Mouse (Mus musculus): ENCODE measurements around the gene Nudt19. TPM values are rescaled to one million over a fixed set of nuclear protein-coding genes. Genes with fewer than 3 reads are reported as not detected.

Gene Nudt19
- polyA plus RNA-seq, 1 experiment from 2014 or later = 61.9 TPM

DNA sequence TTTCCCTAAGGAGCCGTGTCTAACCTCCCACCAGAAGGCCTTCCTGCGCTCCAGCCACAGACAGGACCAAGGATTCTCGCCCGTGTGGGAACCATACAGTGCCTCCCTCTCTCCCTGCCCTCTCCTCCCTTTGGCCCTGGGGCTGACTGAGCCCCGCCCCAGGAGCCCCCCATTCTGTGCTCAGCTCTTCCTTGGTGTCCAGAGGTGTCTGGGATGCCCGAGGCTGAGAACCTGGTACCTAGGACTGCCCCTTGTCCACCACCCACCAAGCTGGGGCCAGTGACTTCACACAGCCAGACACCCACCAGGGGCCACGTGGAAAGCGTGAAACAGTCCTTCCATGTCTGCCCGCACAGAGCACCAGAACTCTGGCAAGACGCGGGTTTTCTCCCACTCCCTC is 7.0 kb upstream of the Nudt19 start:
- Histone ChIP-seq H3K4me3 (replicated peaks) (no peak overlapping the region), H3K4me1 (replicated peaks) (no peaks in the 10 kb centered on the region), H3K27ac (no peak overlapping the region), H3K36me3 (no peaks in the 10 kb centered on the region), H3K27me3 (no peaks in the 10 kb centered on the region), H3K9me3 (no peaks in the 10 kb centered on the region), H3K9ac (replicated peaks) (no peak overlapping the region), H3K4me2 (replicated peaks) (no peak overlapping the region)
- 76% methylated on average over 11 of the region's 11 CpGs for WGBS
- no peak for ATAC-seq

DNA sequence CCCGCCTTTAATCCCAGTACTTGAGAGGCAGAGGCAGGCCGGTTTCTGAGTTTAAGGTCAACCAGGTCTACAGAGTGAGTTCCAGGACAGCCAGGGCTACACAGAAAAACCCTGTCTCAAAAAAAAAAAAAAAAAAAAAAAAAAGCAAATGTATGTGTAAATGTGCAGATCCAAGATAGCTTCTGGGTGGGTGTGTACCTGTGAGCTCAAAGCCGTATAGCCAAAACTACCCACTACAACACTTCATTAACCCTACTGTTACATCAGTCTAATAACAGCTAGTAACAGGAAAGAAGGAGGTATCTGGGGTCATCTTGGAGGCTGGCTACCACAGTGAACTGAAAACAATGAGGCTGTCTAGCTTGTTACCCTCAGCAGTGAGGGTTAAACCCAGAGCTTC is 3.7 kb upstream of the Nudt19 start:
- no peaks in the 10 kb centered on the region for H3K9me3 ChIP-seq
- H3K9ac ChIP-seq (replicated peaks) = no peak overlapping the region
- 95% methylated on average over 3 of the region's 3 CpGs for WGBS
- ATAC-seq = no peak
- no peak overlapping the region for H3K4me2 ChIP-seq (replicated peaks)
- no peaks in the 10 kb centered on the region for H3K36me3 ChIP-seq
- peaks cover 9% of the 10 kb centered on the region for H3K4me1 ChIP-seq (replicated peaks)
- H3K27ac ChIP-seq = no peak overlapping the region
- H3K27me3 ChIP-seq = no peaks in the 10 kb centered on the region
- H3K4me3 ChIP-seq (replicated peaks) = no peak overlapping the region

DNA sequence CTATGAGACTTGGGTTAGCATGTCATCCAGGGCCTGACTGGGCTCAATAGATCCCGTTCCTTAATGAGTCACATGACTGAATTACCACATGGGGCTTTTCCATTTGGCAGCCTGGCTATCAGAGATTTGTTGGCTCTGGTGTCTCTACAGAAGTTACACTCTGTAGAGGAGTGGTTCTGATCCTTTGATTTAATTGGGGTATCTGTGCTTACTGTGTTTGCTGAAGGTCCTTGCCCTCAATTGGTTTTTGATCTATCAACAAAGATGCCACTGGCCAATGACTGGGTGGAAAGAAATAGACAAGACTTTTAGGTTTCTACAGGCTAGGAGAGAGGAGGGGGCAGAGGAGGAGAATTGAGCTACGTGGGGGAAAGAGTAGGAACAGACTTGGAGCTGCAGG is 2.6 kb upstream of the Nudt19 start:
- 58% methylated on average over 2 of the region's 2 CpGs for WGBS
- peaks cover 14% of the 10 kb centered on the region for H3K4me1 ChIP-seq (replicated peaks)
- H3K9ac ChIP-seq (replicated peaks) = no peak overlapping the region
- H3K4me3 ChIP-seq (replicated peaks) = no peak overlapping the region
- no peaks in the 10 kb centered on the region for H3K36me3 ChIP-seq
- ATAC-seq = no peak
- H3K27me3 ChIP-seq = no peaks in the 10 kb centered on the region
- H3K27ac ChIP-seq = no peak overlapping the region
- no peaks in the 10 kb centered on the region for H3K9me3 ChIP-seq
- no peak overlapping the region for H3K4me2 ChIP-seq (replicated peaks)

DNA sequence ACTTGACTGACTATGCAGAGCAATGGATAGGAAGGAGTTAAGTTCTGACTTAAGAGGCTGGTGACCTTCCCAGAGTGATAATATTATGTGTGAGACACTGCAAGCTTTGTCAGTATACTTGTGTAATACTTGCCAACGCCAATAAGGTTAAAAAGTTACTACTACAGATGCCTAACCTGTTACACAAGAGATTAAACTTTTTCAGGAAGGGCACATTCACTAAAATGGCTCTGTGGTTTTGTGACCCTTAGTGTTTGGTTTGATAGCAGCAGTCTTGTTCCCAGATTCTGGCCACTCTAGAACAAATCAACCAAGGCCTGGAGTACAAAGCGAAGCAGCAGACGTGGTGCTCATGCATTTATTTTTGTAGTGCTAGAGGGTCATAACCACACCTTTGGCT is 1.5 kb upstream of the Nudt19 start:
- H3K36me3 ChIP-seq = no peaks in the 10 kb centered on the region
- no peak overlapping the region for H3K4me2 ChIP-seq (replicated peaks)
- ATAC-seq = no peak
- H3K27me3 ChIP-seq = no peaks in the 10 kb centered on the region
- H3K9ac ChIP-seq (replicated peaks) = no peak overlapping the region
- H3K9me3 ChIP-seq = no peaks in the 10 kb centered on the region
- H3K4me1 ChIP-seq (replicated peaks) = peaks cover 14% of the 10 kb centered on the region
- 85% methylated on average over 3 of the region's 3 CpGs for WGBS
- no peak overlapping the region for H3K27ac ChIP-seq
- H3K4me3 ChIP-seq (replicated peaks) = no peak overlapping the region

DNA sequence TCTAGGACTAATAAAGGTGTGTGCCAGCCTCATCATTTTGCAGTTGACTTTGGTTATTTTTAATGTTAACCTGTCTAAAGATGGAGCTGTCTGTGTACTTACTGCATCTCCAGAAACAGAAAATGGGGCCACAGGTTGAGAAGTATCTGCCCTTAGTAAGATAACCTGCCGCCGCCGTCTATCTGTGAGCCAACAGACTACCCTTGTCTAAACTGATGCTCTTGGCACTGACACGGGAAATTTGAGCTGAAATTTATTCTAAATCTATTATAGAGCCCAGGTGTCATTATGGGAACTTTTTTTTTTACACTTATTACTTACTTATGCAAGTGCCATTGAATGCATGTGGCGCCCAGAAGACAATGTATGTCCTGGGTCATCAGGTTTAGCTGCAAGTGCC is 801 bp upstream of the Nudt19 start:
- peaks cover 14% of the 10 kb centered on the region for H3K4me1 ChIP-seq (replicated peaks)
- WGBS = 90% methylated on average over 5 of the region's 5 CpGs
- no peak overlapping the region for H3K4me3 ChIP-seq (replicated peaks)
- no peaks in the 10 kb centered on the region for H3K27me3 ChIP-seq
- H3K27ac ChIP-seq = no peak overlapping the region
- H3K9me3 ChIP-seq = no peaks in the 10 kb centered on the region
- no peaks in the 10 kb centered on the region for H3K36me3 ChIP-seq
- no peak for ATAC-seq
- H3K9ac ChIP-seq (replicated peaks) = no peak overlapping the region
- no peak overlapping the region for H3K4me2 ChIP-seq (replicated peaks)

DNA sequence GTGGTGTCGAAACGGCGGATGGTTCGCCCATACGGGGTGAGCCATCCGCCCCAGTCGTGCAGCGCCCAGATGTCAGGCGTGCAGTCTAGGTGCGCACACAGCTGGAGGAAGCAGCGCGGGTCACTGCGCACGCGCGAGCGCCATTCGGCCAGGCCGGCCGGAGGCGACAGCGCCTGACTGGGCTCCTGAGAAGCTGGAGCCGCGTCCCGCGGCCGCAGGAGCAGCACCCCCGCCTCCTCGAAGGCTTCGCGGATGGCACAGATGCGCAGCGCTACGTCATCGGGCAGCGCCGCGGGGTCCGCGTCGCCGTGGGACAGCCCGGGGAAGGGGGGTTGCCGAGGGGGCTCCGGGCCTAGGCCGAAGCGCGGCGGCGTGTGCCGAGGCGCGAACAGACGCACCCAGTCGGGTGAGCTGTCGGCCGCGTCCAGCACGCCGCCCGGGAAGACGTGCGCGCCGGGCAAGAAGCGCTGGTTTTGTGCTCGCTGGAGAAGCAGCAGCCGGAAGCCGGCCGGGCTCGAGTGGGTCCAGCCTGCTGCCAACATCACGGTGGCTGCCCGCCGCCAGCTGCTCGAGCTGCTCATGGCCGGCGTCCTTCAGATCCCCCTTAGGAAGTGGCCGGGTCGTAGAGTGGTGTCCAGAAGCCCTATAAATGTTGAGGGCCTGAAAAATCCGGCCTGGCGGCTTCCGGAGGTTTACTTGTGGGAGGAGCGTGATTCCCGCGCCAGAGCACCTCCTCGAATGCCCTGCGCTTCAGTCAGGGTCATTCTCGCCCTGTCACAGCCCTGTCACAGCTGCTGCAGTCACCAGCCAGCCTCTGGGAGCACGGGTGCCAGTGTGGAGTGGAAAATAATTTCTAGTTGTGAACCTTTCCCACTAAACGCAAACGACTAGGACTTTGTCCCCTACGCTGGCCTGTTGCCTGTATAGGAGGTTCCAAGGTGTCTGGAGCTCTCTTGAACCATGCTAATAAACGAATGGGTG is 590 bp downstream of the Nudt19 start:
- peak; percentile 96 for ATAC-seq
- Histone ChIP-seq H3K4me3 (replicated peaks) (peak overlapping the region; percentile 52), H3K4me2 (replicated peaks) (peak overlapping the region; percentile 81)

DNA sequence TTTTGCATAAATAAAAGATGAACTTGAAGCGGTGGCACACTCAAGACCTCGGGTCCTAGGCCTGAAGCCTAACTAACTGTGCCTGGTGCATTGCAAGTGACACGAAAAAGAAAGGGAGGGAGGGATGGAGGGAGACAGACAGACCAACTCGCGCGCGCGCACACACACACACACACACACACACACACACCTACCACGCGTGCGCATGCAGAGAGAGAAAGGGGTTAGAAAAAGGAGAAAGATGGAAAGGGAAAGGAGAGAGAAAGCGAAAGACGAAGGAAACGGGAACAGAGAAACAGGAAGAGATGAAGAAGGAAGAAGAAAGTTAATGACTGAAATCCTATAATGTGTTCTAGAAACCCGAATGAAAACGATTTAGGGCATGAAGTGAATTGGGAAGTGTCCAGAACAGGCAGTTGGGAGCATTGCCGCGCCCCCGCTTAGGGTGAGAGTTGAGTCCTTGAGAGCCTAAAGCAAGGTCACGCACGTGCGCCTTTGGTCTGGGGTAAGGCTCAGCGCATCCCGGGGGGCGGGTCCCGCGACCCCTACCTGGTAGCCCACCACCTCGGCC is 1.4 kb downstream of the Nudt19 start:
- peaks cover 15% of the 10 kb centered on the region for H3K36me3 ChIP-seq
- peak overlapping the region; percentile 81 for H3K4me2 ChIP-seq (replicated peaks)
- peak overlapping the region; percentile 73 for H3K9ac ChIP-seq (replicated peaks)
- peak overlapping the region; percentile 92 for H3K27ac ChIP-seq
- H3K9me3 ChIP-seq = no peaks in the 10 kb centered on the region
- 4% methylated on average over 28 of the region's 28 CpGs for WGBS
- H3K27me3 ChIP-seq = no peaks in the 10 kb centered on the region
- H3K4me3 ChIP-seq (replicated peaks) = peak overlapping the region; percentile 52
- peak; percentile 76 for ATAC-seq
- peaks cover 14% of the 10 kb centered on the region for H3K4me1 ChIP-seq (replicated peaks)

More for the DNA sequence above, 590 bp downstream of the Nudt19 start:
- Histone ChIP-seq H3K9me3 (no peaks in the 10 kb centered on the region), H3K27ac (peak overlapping the region; percentile 92), H3K36me3 (peaks cover 9% of the 10 kb centered on the region; the same call in 1 of the 2 replicates), H3K4me1 (replicated peaks) (peaks cover 14% of the 10 kb centered on the region), H3K9ac (replicated peaks) (peak overlapping the region; percentile 73), H3K27me3 (no peaks in the 10 kb centered on the region)
- under 1% methylated on average over 86 of the region's 93 CpGs for WGBS

DNA sequence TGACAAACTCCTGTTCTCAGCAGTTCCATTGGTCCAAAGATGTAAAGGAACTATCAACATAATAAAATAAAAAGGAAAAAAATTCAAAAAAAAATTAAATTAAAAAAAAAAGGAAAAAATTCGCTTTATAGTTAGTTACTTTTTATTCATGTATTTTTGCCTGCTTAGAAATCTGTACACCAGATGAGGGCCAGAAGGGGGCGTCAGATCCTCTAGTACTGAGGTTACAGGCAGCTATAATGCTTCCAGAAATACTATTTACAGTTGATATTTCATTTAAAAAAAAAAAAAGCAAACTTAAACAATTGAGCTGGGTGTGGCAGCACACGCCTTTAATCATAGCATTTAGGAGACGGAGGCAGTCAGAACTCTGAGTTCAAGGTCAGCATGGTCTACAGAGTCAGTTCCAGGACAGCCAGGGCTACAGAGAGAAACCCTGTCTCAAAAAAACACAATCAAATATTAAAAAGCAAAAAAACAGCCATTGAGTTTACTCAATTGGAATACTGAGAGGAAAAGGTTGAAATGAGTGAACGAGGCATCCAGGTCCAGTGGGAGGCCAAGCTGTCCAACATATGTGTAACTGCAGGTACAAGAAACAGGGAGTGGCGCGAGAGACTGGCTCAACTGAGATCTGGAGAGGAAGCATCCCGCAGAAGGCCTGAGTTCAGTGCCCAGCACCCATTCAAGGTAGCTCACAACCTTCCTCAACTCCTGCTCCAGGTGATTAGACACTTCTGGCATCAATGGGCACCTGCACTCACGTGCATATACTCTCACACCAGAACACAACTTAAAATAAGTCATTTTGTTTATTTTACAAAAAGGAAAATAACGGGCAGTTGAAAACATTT is 2.1 kb downstream of the Nudt19 start:
- WGBS = 67% methylated on average over 10 of the region's 10 CpGs
- peaks cover 14% of the 10 kb centered on the region for H3K4me1 ChIP-seq (replicated peaks)
- no peaks in the 10 kb centered on the region for H3K27me3 ChIP-seq
- H3K9ac ChIP-seq (replicated peaks) = no peak overlapping the region
- H3K36me3 ChIP-seq = peaks cover 20% of the 10 kb centered on the region
- ATAC-seq = no peak
- H3K4me3 ChIP-seq (replicated peaks) = peak overlapping the region; percentile 52
- peak overlapping the region; percentile 81 for H3K4me2 ChIP-seq (replicated peaks)
- no peaks in the 10 kb centered on the region for H3K9me3 ChIP-seq
- H3K27ac ChIP-seq = no peak overlapping the region

DNA sequence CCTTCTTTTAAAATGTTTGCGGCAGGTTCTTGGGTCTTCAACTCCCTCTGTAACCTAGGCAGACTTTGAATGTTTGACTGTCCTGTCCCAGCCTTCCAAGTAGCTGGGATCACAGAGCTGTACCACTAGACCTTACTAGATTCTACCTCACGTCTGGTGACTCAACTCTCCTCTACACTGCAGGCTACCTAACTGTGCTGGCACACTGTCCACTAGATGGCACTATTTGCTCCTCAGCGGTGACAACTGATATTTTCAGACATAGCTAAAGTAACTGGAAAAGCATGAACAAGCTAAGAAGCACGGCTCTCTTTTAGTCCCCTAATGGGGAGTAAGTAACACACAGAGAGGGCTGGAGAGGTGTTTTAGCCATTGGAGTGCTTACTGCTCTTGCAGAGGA is 10.2 kb downstream of the Nudt19 start:
- Histone ChIP-seq H3K4me1 (replicated peaks) (no peaks in the 10 kb centered on the region), H3K4me2 (replicated peaks) (no peak overlapping the region), H3K36me3 (peaks cover 29% of the 10 kb centered on the region), H3K27me3 (no peaks in the 10 kb centered on the region), H3K27ac (no peak overlapping the region), H3K9me3 (no peaks in the 10 kb centered on the region), H3K4me3 (replicated peaks) (no peak overlapping the region), H3K9ac (replicated peaks) (no peak overlapping the region)
- ATAC-seq = peak; percentile 58; the same call in 1 of the 2 replicates
- 28% methylated on average over 4 of the region's 4 CpGs for WGBS

DNA sequence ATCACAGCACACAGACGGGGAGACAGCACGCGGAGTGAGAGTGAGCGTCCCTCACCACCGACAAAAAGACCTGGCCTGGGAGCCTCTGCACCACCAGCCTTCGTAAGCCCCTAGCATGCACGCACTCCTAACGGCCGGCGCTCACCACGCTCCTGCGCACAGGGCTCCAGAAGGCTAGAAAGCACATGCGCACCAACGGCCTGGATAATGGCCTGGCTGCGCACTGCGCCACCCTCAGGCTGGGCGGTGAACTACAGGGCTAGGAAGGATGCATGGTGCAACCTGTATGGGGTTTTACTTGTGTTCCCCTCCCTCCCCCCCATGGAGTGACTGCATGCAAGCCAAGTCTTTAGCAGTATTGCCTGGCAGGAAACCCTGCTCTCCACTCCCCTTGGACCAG is 18.5 kb downstream of the Nudt19 start, which contains the start of gene Tdrd12:
Tdrd12 (minus strand) TSS at position 184 of the 400 bp plus-strand sequence.
- Histone ChIP-seq H3K4me2 (replicated peaks) (no peak within 1 kb of the TSS), H3K4me3 (replicated peaks) (no peak within 1 kb of the TSS), H3K27me3 (no peaks in the 10 kb centered on the region), H3K27ac (no peak within 1 kb of the TSS), H3K9me3 (no peaks in the 10 kb centered on the region), H3K9ac (replicated peaks) (no peak within 1 kb of the TSS), H3K4me1 (replicated peaks) (no peaks in the 10 kb centered on the region), H3K36me3 (no peaks in the 10 kb centered on the region)
- ATAC-seq = no peak
- 91% methylated on average over 17 of the region's 17 CpGs for WGBS

DNA sequence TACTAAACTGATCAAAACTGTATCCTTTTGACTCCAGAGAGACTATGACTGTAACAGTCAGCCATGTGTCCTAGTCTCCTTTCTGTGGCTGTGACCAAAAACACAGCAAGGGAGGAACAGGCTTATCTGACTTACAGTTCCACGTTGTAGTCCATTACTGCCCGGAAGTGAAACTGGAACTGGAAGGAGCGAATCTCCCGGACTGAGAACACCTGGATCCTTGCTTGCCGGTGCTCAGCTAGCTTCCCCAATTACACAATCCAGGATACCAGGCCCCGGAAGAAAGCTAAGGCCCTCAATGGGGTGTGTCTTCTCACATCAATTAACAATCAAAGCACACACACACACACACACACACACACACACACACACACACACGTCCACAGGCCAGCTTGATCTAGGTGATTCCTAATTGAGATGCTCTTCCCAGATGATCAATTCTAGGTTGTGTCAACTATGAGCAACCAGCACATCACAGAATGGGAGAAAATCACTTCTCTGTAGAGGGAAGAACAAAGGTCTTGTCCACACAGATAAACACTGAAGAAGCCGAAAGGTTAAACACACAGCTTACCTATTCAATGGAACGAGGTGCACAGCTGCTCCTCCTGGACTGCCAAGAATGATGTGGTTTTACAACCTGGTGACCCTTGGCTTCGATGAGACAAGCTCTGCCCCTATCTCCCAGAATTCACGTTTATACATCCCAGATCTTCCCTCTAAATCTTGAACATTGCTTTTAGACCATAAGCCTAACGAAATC is 20.2 kb downstream of the Nudt19 start:
- Histone ChIP-seq H3K9ac (replicated peaks) (no peak overlapping the region), H3K36me3 (no peaks in the 10 kb centered on the region)

More for the DNA sequence above, 20.2 kb downstream of the Nudt19 start:
- H3K27ac ChIP-seq = no peak overlapping the region
- no peak overlapping the region for H3K4me2 ChIP-seq (replicated peaks)
- H3K4me1 ChIP-seq (replicated peaks) = no peaks in the 10 kb centered on the region
- H3K4me3 ChIP-seq (replicated peaks) = no peak overlapping the region
- H3K9me3 ChIP-seq = no peaks in the 10 kb centered on the region
- no peaks in the 10 kb centered on the region for H3K27me3 ChIP-seq
- 85% methylated on average over 12 of the region's 12 CpGs for WGBS
- no peak for ATAC-seq

Measured in midbrain, embryonic 13.5 days (tissue).